Mouse (Mus musculus): ENCODE data around the gene Junb. TPM values are rescaled to one million over a fixed set of nuclear protein-coding genes. Genes with fewer than 3 reads are reported as not detected.

The Junb gene
- polyA plus RNA-seq, 1 experiment from 2014 or later, result 7.6 TPM

GRCm38 (mm10) chr8:84990836-84991235, 12.3 kb upstream of the Junb start:
- H3K4me3 ChIP-seq (replicated peaks; ENCODE audit: low read length), result peak overlapping the region; percentile 74
- peaks cover 10% of the 10 kb centered on the region; the same call in 1 of the 2 replicates for H3K27me3 ChIP-seq (replicated peaks; ENCODE audit: control insufficient read depth, insufficient read depth, low read length)
- 2% methylated on average over 15 of the region's 15 CpGs for WGBS
- peaks cover 20% of the 10 kb centered on the region for H3K4me1 ChIP-seq (replicated peaks; ENCODE audit: control insufficient read depth, insufficient read depth, low read length)
- 0 out of 2 replicates have a peak overlapping the region, but pooled peaks have one; percentile 28 for H3K27ac ChIP-seq (ENCODE audit: low read length)
- H3K36me3 ChIP-seq (ENCODE audit: control insufficient read depth, insufficient read depth), result no peaks in the 10 kb centered on the region
- no peaks in the 10 kb centered on the region for H3K9me3 ChIP-seq (ENCODE audit: control insufficient read depth, low read length)
- H3K4me2 ChIP-seq (ENCODE audit: low read length), result peak overlapping the region; percentile 97
- peak; percentile 7; the same call in 1 of the 2 replicates for ATAC-seq
- H3K9ac ChIP-seq (replicated peaks; ENCODE audit: low read depth, low read length), result peak overlapping the region; percentile 81

- Histone ChIP-seq H3K36me3 (ENCODE audit: control insufficient read depth, insufficient read depth) (no peaks in the 10 kb centered on the region), H3K4me2 (ENCODE audit: low read length) (peak within 1 kb of the TSS; percentile 97), H3K4me1 (replicated peaks; ENCODE audit: control insufficient read depth, insufficient read depth, low read length) (peaks cover 25% of the 10 kb centered on the region), H3K4me3 (replicated peaks; ENCODE audit: low read length) (peak within 1 kb of the TSS; percentile 74), H3K27me3 (replicated peaks; ENCODE audit: control insufficient read depth, insufficient read depth, low read length) (peaks cover 10% of the 10 kb centered on the region; the same call in 1 of the 2 replicates), H3K9me3 (ENCODE audit: control insufficient read depth, low read length) (no peaks in the 10 kb centered on the region), H3K27ac (ENCODE audit: low read length) (peak within 1 kb of the TSS; percentile 82), H3K9ac (replicated peaks; ENCODE audit: low read depth, low read length) (peak within 1 kb of the TSS; percentile 81)
- 0% methylated on average over 26 of the region's 28 CpGs for WGBS
- ATAC-seq, result peak; percentile 89
These were observed 11.8 kb upstream of the Junb start, which contains the start of gene Hook2 for GRCm38 (mm10) chr8:84990349-84990748. TSS of gene Hook2 (plus strand) at chr8:84990603.

- Histone ChIP-seq H3K4me3 (replicated peaks; ENCODE audit: low read length) (peak overlapping the region; percentile 74), H3K9ac (replicated peaks; ENCODE audit: low read depth, low read length) (peak overlapping the region; percentile 59), H3K27me3 (replicated peaks; ENCODE audit: control insufficient read depth, insufficient read depth, low read length) (peaks cover 10% of the 10 kb centered on the region; the same call in 1 of the 2 replicates), H3K4me2 (ENCODE audit: low read length) (peak overlapping the region; percentile 97), H3K9me3 (ENCODE audit: control insufficient read depth, low read length) (no peaks in the 10 kb centered on the region), H3K36me3 (ENCODE audit: control insufficient read depth, insufficient read depth) (no peaks in the 10 kb centered on the region), H3K4me1 (replicated peaks; ENCODE audit: control insufficient read depth, insufficient read depth, low read length) (peaks cover 30% of the 10 kb centered on the region), H3K27ac (ENCODE audit: low read length) (peak overlapping the region; percentile 82)
- peak; percentile 51 for ATAC-seq
- under 1% methylated on average over 15 of the region's 15 CpGs for whole genome bisulfite sequencing
These were observed 11.3 kb upstream of the Junb start for GRCm38 (mm10) chr8:84989810-84990209.

- Histone ChIP-seq H3K9me3 (ENCODE audit: control insufficient read depth, low read length) (no peaks in the 10 kb centered on the region), H3K4me2 (ENCODE audit: low read length) (peak overlapping the region; percentile 97), H3K27ac (ENCODE audit: low read length) (no peak overlapping the region), H3K4me1 (replicated peaks; ENCODE audit: control insufficient read depth, insufficient read depth, low read length) (peaks cover 33% of the 10 kb centered on the region), H3K36me3 (ENCODE audit: control insufficient read depth, insufficient read depth) (no peaks in the 10 kb centered on the region), H3K4me3 (replicated peaks; ENCODE audit: low read length) (no peak overlapping the region), H3K9ac (replicated peaks; ENCODE audit: low read depth, low read length) (0 out of 2 replicates have a peak overlapping the region, but pooled peaks have one; percentile 26), H3K27me3 (replicated peaks; ENCODE audit: control insufficient read depth, insufficient read depth, low read length) (peaks cover 10% of the 10 kb centered on the region; the same call in 1 of the 2 replicates)
- WGBS, result 12% methylated on average over 15 of the region's 15 CpGs
- ATAC-seq, result no peak
These were observed 10.8 kb upstream of the Junb start for GRCm38 (mm10) chr8:84989311-84989731.

GRCm38 (mm10) chr8:84987903-84988302, 9.4 kb upstream of the Junb start:
- H3K9ac ChIP-seq (replicated peaks; ENCODE audit: low read depth, low read length), result no peak overlapping the region
- H3K27me3 ChIP-seq (replicated peaks; ENCODE audit: control insufficient read depth, insufficient read depth, low read length), result peaks cover 10% of the 10 kb centered on the region; the same call in 1 of the 2 replicates
- ATAC-seq, result no peak

GRCm38 (mm10) chr8:84987388-84987787, 8.9 kb upstream of the Junb start:
- Histone ChIP-seq H3K27ac (ENCODE audit: low read length) (no peak overlapping the region), H3K4me3 (replicated peaks; ENCODE audit: low read length) (no peak overlapping the region), H3K4me2 (ENCODE audit: low read length) (no peak overlapping the region)

More at GRCm38 (mm10) chr8:84987903-84988302, 9.4 kb upstream of the Junb start:
- Histone ChIP-seq H3K4me3 (replicated peaks; ENCODE audit: low read length) (no peak overlapping the region), H3K4me2 (ENCODE audit: low read length) (no peak overlapping the region), H3K27ac (ENCODE audit: low read length) (no peak overlapping the region), H3K9me3 (ENCODE audit: control insufficient read depth, low read length) (no peaks in the 10 kb centered on the region), H3K36me3 (ENCODE audit: control insufficient read depth, insufficient read depth) (no peaks in the 10 kb centered on the region), H3K4me1 (replicated peaks; ENCODE audit: control insufficient read depth, insufficient read depth, low read length) (peaks cover 33% of the 10 kb centered on the region)
- 73% methylated on average over 2 of the region's 2 CpGs for WGBS

GRCm38 (mm10) chr8:84986379-84986945, 7.9 kb upstream of the Junb start:
- H3K27ac ChIP-seq (ENCODE audit: low read length), result peak overlapping the region; percentile 75
- H3K27me3 ChIP-seq (replicated peaks; ENCODE audit: control insufficient read depth, insufficient read depth, low read length), result peaks cover 10% of the 10 kb centered on the region; the same call in 1 of the 2 replicates
- H3K4me2 ChIP-seq (ENCODE audit: low read length), result peak overlapping the region; percentile 95
- H3K9ac ChIP-seq (replicated peaks; ENCODE audit: low read depth, low read length), result peak overlapping the region; percentile 62; the same call in 1 of the 2 replicates
- H3K36me3 ChIP-seq (ENCODE audit: control insufficient read depth, insufficient read depth), result no peaks in the 10 kb centered on the region
- peaks cover 33% of the 10 kb centered on the region for H3K4me1 ChIP-seq (replicated peaks; ENCODE audit: control insufficient read depth, insufficient read depth, low read length)
- no peaks in the 10 kb centered on the region for H3K9me3 ChIP-seq (ENCODE audit: control insufficient read depth, low read length)
- no peak; the same call in 1 of the 2 replicates for ATAC-seq
- WGBS, result 31% methylated on average over 8 of the region's 8 CpGs
- peak overlapping the region; percentile 51 for H3K4me3 ChIP-seq (replicated peaks; ENCODE audit: low read length)

More at GRCm38 (mm10) chr8:84987388-84987787, 8.9 kb upstream of the Junb start:
- H3K4me1 ChIP-seq (replicated peaks; ENCODE audit: control insufficient read depth, insufficient read depth, low read length), result peaks cover 33% of the 10 kb centered on the region
- no peaks in the 10 kb centered on the region for H3K36me3 ChIP-seq (ENCODE audit: control insufficient read depth, insufficient read depth)
- H3K9me3 ChIP-seq (ENCODE audit: control insufficient read depth, low read length), result no peaks in the 10 kb centered on the region
- no peak overlapping the region for H3K9ac ChIP-seq (replicated peaks; ENCODE audit: low read depth, low read length)
- peaks cover 10% of the 10 kb centered on the region; the same call in 1 of the 2 replicates for H3K27me3 ChIP-seq (replicated peaks; ENCODE audit: control insufficient read depth, insufficient read depth, low read length)
- WGBS, result 80% methylated on average over 5 of the region's 5 CpGs
- no peak for ATAC-seq

- peak overlapping the region; percentile 95 for H3K4me2 ChIP-seq (ENCODE audit: low read length)
- H3K36me3 ChIP-seq (ENCODE audit: control insufficient read depth, insufficient read depth), result no peaks in the 10 kb centered on the region
- peak; percentile 70 for ATAC-seq
- H3K9ac ChIP-seq (replicated peaks; ENCODE audit: low read depth, low read length), result peak overlapping the region; percentile 62
- peak overlapping the region; percentile 75 for H3K27ac ChIP-seq (ENCODE audit: low read length)
- peaks cover 36% of the 10 kb centered on the region for H3K4me1 ChIP-seq (replicated peaks; ENCODE audit: control insufficient read depth, insufficient read depth, low read length)
- H3K27me3 ChIP-seq (replicated peaks; ENCODE audit: control insufficient read depth, insufficient read depth, low read length), result peaks cover 10% of the 10 kb centered on the region; the same call in 1 of the 2 replicates
- WGBS, result under 1% methylated on average over 53 of the region's 53 CpGs
- H3K9me3 ChIP-seq (ENCODE audit: control insufficient read depth, low read length), result no peaks in the 10 kb centered on the region
- H3K4me3 ChIP-seq (replicated peaks; ENCODE audit: low read length), result peak overlapping the region; percentile 51
These were observed 7.3 kb upstream of the Junb start for GRCm38 (mm10) chr8:84985684-84986378.

GRCm38 (mm10) chr8:84985049-84985683, 6.6 kb upstream of the Junb start:
- H3K9ac ChIP-seq (replicated peaks; ENCODE audit: low read depth, low read length), result peak overlapping the region; percentile 62
- no peak for ATAC-seq
- peak overlapping the region; percentile 95 for H3K4me2 ChIP-seq (ENCODE audit: low read length)
- H3K9me3 ChIP-seq (ENCODE audit: control insufficient read depth, low read length), result no peaks in the 10 kb centered on the region
- peak overlapping the region; percentile 75 for H3K27ac ChIP-seq (ENCODE audit: low read length)
- H3K4me1 ChIP-seq (replicated peaks; ENCODE audit: control insufficient read depth, insufficient read depth, low read length), result peaks cover 37% of the 10 kb centered on the region
- no peaks in the 10 kb centered on the region for H3K36me3 ChIP-seq (ENCODE audit: control insufficient read depth, insufficient read depth)
- H3K27me3 ChIP-seq (replicated peaks; ENCODE audit: control insufficient read depth, insufficient read depth, low read length), result peaks cover 12% of the 10 kb centered on the region; the same call in 1 of the 2 replicates
- H3K4me3 ChIP-seq (replicated peaks; ENCODE audit: low read length), result peak overlapping the region; percentile 51
- WGBS, result 2% methylated on average over 23 of the region's 23 CpGs

Measured in forebrain, embryonic 16.5 days (tissue).